Mouse (Mus musculus): ENCODE measurements at regions not wholly inside any gene's neighbourhood (a gene's known extent, or its start where the extent isn't known, plus 50 kb on each side); places are given as distances from the start of the nearest gene placed in this dataset.

GRCm38 (mm10) chr12:70589315-70589742, 136.4 kb downstream of the Tmx1 start:
- DNase-seq (ENCODE audit: low spot score) = peak; percentile 8

DNA sequence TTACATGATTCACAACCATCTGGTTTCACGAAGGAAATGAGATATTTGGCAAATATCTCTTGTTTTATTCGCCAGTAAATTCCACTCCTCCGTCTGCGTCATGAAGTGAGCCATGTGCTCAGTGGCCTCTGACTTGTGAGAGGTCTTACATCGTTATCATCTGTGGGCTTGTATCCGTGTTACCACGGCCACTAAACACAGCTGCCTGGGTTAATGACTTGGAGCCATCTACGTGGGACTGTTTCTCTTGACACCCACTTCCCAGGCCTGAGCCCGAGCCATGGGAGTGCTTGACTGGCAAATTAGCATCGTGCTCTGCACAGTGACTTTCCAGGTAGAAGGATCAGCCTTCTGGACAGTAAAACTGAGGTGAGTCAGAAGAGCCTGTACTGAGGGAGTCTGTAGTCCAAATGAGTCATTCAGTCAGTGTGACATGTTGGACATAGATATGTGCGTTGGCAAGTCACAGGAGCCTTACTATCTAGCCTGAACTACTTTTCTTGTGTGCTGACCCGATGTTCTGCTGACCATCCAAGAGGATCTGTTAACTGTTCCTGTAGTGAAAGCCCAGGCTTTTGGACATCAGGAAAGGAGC, 137.7 kb downstream of the Tmx1 start:
- no peak for DNase-seq (ENCODE audit: low spot score)

DNA sequence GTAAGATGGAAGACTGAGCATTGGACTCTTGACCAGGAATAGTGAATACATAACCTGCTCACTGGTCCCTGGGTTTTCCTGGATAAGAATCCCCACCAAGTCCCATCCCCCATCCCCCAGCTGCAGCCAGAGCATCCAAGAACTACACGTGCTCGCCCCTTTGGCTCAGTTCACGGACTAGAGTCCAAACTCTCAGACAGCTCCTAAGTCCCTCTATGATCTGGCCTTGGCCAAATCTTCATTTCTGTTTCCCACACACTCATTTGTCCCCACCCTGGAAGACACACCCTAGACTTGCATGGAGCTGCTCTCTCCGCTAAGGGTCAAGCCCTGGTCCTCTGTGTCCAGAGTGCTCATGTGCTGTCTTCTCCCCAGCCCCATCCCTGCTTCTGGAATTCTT, 139.9 kb downstream of the Tmx1 start:
- no peak for DNase-seq (ENCODE audit: low spot score)

- DNase-seq (ENCODE audit: low spot score) = no peak
These were observed 145.4 kb downstream of the Tmx1 start for GRCm38 (mm10) chr12:70598211-70598701.

GRCm38 (mm10) chr12:70599731-70600130, 146.8 kb downstream of the Tmx1 start:
- no peak for DNase-seq (ENCODE audit: low spot score)

DNA sequence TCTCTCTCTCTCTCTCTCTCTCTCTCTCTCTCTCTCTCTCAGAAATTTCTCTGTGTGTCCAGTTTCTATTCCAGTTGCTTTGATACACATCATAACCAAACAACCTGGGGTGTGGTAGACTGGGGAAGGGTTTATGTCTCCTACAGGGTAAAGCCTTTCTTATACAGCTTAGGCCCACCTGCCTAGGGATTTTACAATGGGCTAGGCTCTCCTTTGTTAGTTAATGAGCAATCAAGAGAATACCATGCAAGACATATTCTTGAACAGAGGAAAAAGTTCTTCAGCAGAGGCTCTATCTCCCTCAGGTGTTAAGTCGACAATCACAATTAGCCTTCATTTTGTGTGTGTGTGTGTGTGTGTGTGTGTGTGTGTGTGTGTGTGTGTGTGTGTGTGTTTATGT, 151.0 kb downstream of the Tmx1 start:
- no peak for DNase-seq (ENCODE audit: low spot score)

GRCm38 (mm10) chr12:70608672-70609071, 155.8 kb downstream of the Tmx1 start:
- DNase-seq (ENCODE audit: low spot score) = no peak

DNA sequence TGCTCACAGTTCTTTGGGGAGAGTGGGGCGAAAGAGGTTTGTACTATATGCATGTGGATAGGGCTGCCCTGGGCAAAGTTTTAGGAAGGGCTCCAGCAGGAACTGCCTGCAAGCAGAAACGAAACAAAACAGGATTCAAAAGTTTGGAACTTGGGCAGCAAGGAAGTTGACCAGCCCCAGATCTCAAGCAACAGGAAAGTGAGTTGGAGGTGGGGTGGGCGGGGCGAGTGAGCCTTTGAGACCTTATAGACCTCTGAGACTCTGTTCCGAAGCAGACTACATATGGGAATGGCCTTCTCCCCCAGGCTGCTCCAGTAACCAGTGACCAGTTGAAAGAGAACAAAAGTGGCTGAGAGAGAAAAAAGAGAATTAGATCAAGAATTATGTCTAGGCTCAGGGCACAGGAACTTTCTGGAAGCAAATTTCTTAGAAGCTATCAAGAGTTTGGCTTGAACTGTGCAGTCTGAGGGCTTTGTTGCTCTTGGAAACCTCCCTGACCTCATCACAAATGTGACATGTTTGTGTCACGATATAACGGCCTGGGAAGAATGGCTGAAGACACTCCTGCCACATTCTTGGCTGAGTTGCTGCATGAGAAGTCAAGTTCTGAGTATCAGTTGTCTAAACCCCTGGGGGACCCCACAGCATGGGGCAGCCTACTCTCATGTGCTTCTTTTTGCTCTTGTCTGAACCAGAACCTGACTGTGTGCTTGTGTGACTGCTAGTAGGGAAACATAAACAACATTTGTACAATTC, 156.4 kb downstream of the Tmx1 start:
- no peak for DNase-seq (ENCODE audit: low spot score)

GRCm38 (mm10) chr12:70611891-70612290, 159.0 kb downstream of the Tmx1 start:
- DNase-seq (ENCODE audit: low spot score) = no peak

- DNase-seq (ENCODE audit: low spot score) = no peak
These were observed 160.3 kb downstream of the Tmx1 start for GRCm38 (mm10) chr12:70613244-70613643.

DNA sequence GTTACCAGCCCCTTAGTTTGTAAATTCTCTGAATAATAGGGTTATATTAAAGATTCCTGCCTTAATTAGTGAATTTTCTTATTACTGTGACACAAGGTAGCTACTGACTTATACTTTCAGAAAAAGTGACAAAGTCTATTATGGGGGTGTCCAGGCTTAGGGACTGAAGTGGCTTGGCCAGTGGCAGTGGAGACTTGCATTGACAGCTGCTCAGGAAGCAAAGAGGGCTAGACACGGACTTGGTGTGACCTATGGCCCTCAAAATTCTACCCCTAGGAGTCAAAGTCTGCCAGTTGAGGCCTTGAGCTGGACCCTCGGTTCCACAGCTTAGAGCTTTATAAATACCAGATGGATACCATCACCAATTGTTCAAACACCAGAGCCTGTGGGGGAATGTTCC, 161.2 kb downstream of the Tmx1 start:
- DNase-seq (ENCODE audit: low spot score) = no peak

- no peak for DNase-seq (ENCODE audit: low spot score)
These were observed 161.8 kb downstream of the Tmx1 start for GRCm38 (mm10) chr12:70614686-70615085.

GRCm38 (mm10) chr12:70615123-70615522, 162.2 kb downstream of the Tmx1 start:
- no peak for DNase-seq (ENCODE audit: low spot score)

GRCm38 (mm10) chr12:70616049-70616448, 163.2 kb downstream of the Tmx1 start:
- no peak for DNase-seq (ENCODE audit: low spot score)

- DNase-seq (ENCODE audit: low spot score) = no peak
These were observed 163.6 kb downstream of the Tmx1 start for GRCm38 (mm10) chr12:70616487-70616886.

DNA sequence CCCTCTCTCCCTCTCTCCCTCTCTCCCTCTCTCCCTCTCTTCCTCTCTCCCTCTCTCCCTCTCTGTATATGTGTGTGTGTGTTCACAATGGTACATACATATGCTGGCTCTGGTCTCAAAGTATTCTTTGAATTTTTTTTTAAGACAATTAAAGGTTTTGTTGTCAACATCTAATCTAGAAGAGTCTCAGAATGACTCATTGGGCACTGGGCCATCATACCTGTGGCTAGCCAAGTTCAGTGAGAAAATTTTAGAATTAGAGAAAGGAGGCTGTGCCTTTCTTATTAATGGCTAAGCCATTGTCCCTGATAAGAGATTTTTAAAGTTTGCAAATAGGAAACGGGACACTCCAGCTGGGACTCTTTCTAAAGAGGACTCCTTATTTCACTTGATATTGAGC, 164.1 kb downstream of the Tmx1 start:
- no peak for DNase-seq (ENCODE audit: low spot score)

- DNase-seq (ENCODE audit: low spot score) = no peak
These were observed 165.1 kb downstream of the Tmx1 start for GRCm38 (mm10) chr12:70617979-70618378.

GRCm38 (mm10) chr12:70619436-70619835, 166.5 kb downstream of the Tmx1 start:
- DNase-seq (ENCODE audit: low spot score) = no peak

GRCm38 (mm10) chr12:70622019-70622418, 169.1 kb downstream of the Tmx1 start:
- no peak for DNase-seq (ENCODE audit: low spot score)

DNA sequence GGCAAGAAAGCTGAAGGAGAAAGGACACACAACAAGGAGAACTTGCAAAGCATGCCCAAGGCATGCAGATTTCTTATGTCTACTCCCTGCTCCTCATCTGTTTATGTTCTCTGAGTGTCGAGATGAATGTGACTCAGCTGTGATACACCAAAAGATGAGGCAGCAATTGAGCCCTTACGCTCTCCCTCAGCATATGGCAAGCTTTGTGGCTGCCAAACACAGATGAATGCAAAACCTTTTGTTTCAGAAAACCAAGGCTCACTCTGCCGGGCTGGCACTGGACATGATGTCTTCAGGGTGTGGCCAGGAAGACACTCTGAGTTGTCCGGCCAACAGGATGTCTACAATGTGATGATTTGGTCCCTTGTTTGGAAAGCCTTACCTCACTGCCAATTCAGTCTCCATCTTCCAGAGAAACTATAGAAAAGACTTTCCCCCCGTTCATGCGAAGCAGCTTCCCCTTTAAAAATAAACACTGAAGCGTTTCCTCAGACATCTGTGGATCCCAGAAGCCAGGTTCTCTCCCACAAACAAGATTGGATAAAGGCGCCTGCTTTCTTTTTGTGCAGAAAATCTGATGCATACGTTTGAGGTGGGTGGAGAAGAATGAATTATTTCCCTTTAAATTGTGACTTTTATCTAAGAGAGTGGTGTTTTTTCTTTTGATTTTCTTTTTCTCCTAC, 171.5 kb downstream of the Tmx1 start:
- DNase-seq (ENCODE audit: low spot score) = peak; percentile 59

- no peak for DNase-seq (ENCODE audit: low spot score)
These were observed 174.7 kb downstream of the Tmx1 start for GRCm38 (mm10) chr12:70627638-70628037.

GRCm38 (mm10) chr12:70628384-70629365, 175.8 kb downstream of the Tmx1 start:
- DNase-seq (ENCODE audit: low spot score) = no peak
